Mouse (Mus musculus): Measurements from ENCODE around the gene Dixdc1.

The Dixdc1 gene

DNA sequence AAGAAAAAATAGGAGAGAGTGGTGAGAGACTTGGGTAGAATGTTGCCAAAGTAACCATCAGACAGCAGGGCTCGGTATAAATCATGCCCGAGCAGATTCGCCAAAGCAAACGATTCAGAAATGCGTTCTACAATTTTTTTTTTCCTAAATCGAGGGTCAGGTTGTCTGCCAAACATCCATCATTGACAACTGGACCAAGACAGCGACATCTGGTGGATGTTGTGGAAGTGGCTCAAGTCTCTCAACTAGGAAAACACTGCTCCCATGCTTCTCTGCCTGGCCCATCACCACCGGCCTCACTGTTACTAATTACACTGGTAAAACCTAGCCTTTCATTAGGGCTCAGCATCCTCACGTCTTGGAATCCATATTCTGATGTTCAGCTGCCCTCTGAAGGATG lies 4.3 kb downstream of the Dixdc1 start:
- Histone ChIP-seq H3K27me3 (ENCODE audit: insufficient read depth, low read length) (no peaks in the 10 kb centered on the region), H3K9me3 (ENCODE audit: low read length) (no peaks in the 10 kb centered on the region), H3K4me3 (replicated peaks; ENCODE audit: low read length) (no peak overlapping the region), H3K36me3 (ENCODE audit: insufficient read depth, low read length) (no peaks in the 10 kb centered on the region), H3K4me1 (replicated peaks; ENCODE audit: low read depth, low read length) (peaks cover 54% of the 10 kb centered on the region)
- TF ChIP-seq CTCF (conservative IDR thresholded peaks at IDR 0.05; ENCODE audit: low read length) (peak; percentile 75), POU5F1 (IDR thresholded peaks at IDR 0.05; ENCODE audit: borderline replicate concordance, low read length) (no peak)

- Histone ChIP-seq H3K9me3 (ENCODE audit: low read length) (no peaks in the 10 kb centered on the region), H3K4me3 (replicated peaks; ENCODE audit: low read length) (no peak overlapping the region), H3K27me3 (ENCODE audit: insufficient read depth, low read length) (no peaks in the 10 kb centered on the region), H3K4me1 (replicated peaks; ENCODE audit: low read depth, low read length) (peaks cover 57% of the 10 kb centered on the region), H3K36me3 (ENCODE audit: insufficient read depth, low read length) (no peaks in the 10 kb centered on the region)
- no peak for TF ChIP-seq NANOG (IDR thresholded peaks at IDR 0.05; ENCODE audit: borderline replicate concordance, low read length)
- TF ChIP-seq CTCF (conservative IDR thresholded peaks at IDR 0.05; ENCODE audit: low read length) = no peak
- no peak for TF ChIP-seq POU5F1 (IDR thresholded peaks at IDR 0.05; ENCODE audit: borderline replicate concordance, low read length)
Observed at GRCm38 (mm10) chr9:50732560-50732959, 6.8 kb downstream of the Dixdc1 start.

DNA sequence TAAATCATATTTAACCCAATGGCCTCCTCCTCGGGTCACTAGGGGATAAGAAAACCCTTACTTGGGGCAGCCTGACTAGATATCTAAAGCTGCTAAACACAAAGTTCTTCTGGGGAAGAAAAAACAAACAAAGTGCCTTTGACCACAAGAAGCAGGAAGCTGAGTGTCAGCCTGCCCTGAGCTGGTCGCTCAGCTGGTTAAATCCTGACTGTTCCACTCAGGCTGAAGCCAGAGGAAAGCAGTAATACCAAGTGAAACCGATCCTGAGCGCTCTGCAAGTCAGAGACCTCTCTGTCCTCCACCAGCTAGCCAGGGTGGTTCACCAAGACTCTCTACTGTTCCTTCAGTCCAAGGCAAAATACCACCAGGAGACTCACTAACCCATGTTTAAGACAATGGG lies 9.7 kb downstream of the Dixdc1 start:
- Histone ChIP-seq H3K27me3 (ENCODE audit: insufficient read depth, low read length) (no peaks in the 10 kb centered on the region), H3K9me3 (ENCODE audit: low read length) (no peaks in the 10 kb centered on the region), H3K36me3 (ENCODE audit: insufficient read depth, low read length) (peaks cover 6% of the 10 kb centered on the region; the same call in 1 of the 2 replicates), H3K4me3 (replicated peaks; ENCODE audit: low read length) (no peak overlapping the region), H3K4me1 (replicated peaks; ENCODE audit: low read depth, low read length) (peaks cover 78% of the 10 kb centered on the region)
- TF ChIP-seq NANOG (IDR thresholded peaks at IDR 0.05; ENCODE audit: borderline replicate concordance, low read length) (no peak), CTCF (conservative IDR thresholded peaks at IDR 0.05; ENCODE audit: low read length) (no peak), POU5F1 (IDR thresholded peaks at IDR 0.05; ENCODE audit: borderline replicate concordance, low read length) (no peak)

DNA sequence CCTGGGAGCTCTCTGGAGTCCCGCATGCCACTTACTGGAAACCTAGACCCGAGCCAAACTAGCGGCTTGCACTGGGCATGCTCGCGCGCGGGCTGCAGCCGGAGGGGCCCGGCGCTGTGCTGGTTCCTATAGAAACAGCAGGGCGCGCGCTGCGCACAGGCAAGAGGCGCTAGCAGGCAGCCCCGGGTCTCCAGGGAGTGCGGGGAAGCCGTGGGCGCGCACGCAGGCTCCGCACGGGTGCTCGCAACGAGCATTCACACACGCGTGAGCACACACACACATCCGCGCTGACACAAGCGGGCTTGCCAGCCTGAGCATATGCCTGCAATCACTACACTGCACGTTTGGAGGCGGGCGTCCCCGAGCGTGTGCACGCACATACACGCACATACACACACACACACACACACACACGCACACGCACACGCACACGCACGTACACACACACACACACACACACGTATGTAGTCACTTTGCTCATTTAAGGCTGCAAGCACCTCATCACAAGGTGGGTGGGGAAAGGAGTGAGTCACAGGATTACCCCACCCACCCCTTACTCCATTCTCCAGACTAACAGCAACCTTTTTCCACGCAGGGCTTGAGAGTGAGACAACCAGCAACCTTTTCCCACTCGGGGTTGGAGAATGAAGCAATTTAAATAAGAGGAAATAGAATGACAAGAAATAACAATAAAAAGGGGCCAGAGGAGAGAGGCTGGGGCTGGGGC lies 11.2 kb downstream of the Dixdc1 start:
- no peak for TF ChIP-seq CTCF (conservative IDR thresholded peaks at IDR 0.05; ENCODE audit: low read length)
- TF ChIP-seq POU5F1 (IDR thresholded peaks at IDR 0.05; ENCODE audit: borderline replicate concordance, low read length) = no peak
- TF ChIP-seq NANOG (IDR thresholded peaks at IDR 0.05; ENCODE audit: borderline replicate concordance, low read length) = no peak
- no peaks in the 10 kb centered on the region for H3K27me3 ChIP-seq (ENCODE audit: insufficient read depth, low read length)
- H3K4me3 ChIP-seq (replicated peaks; ENCODE audit: low read length) = peak overlapping the region; percentile 83
- peaks cover 10% of the 10 kb centered on the region for H3K36me3 ChIP-seq (ENCODE audit: insufficient read depth, low read length)
- H3K9me3 ChIP-seq (ENCODE audit: low read length) = no peaks in the 10 kb centered on the region
- H3K4me1 ChIP-seq (replicated peaks; ENCODE audit: low read depth, low read length) = peaks cover 81% of the 10 kb centered on the region

DNA sequence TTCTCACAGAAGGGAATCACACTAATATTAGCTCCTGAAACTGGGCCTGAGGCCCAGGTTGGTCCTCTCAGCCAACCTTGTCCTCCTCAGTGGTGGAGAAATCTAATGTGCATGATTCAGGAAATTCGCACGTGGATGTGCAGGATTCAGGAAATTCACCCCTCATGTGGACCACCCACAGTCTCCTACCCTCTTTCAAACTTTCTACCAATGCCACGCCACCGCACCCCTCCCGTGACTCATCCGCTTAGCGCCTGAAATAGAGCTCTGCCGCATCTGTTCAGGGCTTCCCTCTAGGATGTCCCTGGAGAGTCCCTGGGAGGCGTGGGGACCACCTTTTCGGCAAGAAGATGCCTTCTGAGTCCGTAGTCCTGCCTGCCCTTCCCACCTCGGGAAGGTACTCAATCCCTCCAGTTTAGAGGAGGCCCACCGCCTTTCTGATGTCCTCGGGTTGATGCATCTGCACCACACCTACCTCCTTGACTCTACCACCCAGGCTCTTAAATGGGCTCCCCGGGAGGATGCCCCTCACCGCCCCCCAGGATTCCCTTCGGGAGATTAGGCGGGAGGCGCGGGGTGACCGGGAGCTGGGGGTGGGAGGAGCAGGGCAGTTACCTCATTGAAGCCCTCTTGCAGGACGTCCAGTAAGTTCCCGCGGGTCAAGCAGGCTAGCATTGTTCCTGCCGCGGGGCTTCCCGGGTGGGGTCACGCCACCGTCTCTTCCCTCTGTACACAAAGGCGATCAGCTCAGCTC lies 12.0 kb downstream of the Dixdc1 start:
- TF ChIP-seq CTCF (conservative IDR thresholded peaks at IDR 0.05; ENCODE audit: low read length) = no peak
- Histone ChIP-seq H3K9me3 (ENCODE audit: low read length) (no peaks in the 10 kb centered on the region), H3K4me3 (replicated peaks; ENCODE audit: low read length) (peak overlapping the region; percentile 83)

GRCm38 (mm10) chr9:50725921-50726590 lies 13.3 kb downstream of the Dixdc1 start:
- H3K27me3 ChIP-seq (ENCODE audit: insufficient read depth, low read length) = no peaks in the 10 kb centered on the region
- H3K9me3 ChIP-seq (ENCODE audit: low read length) = no peaks in the 10 kb centered on the region
- TF ChIP-seq POU5F1 (IDR thresholded peaks at IDR 0.05; ENCODE audit: borderline replicate concordance, low read length) (no peak), CTCF (conservative IDR thresholded peaks at IDR 0.05; ENCODE audit: low read length) (no peak), NANOG (IDR thresholded peaks at IDR 0.05; ENCODE audit: borderline replicate concordance, low read length) (no peak)
- H3K4me1 ChIP-seq (replicated peaks; ENCODE audit: low read depth, low read length) = peaks cover 81% of the 10 kb centered on the region
- peak overlapping the region; percentile 83 for H3K4me3 ChIP-seq (replicated peaks; ENCODE audit: low read length)
- H3K36me3 ChIP-seq (ENCODE audit: insufficient read depth, low read length) = peaks cover 10% of the 10 kb centered on the region

More for the DNA sequence above, 12.0 kb downstream of the Dixdc1 start:
- H3K36me3 ChIP-seq (ENCODE audit: insufficient read depth, low read length) = peaks cover 10% of the 10 kb centered on the region
- peaks cover 81% of the 10 kb centered on the region for H3K4me1 ChIP-seq (replicated peaks; ENCODE audit: low read depth, low read length)
- H3K27me3 ChIP-seq (ENCODE audit: insufficient read depth, low read length) = no peaks in the 10 kb centered on the region

DNA sequence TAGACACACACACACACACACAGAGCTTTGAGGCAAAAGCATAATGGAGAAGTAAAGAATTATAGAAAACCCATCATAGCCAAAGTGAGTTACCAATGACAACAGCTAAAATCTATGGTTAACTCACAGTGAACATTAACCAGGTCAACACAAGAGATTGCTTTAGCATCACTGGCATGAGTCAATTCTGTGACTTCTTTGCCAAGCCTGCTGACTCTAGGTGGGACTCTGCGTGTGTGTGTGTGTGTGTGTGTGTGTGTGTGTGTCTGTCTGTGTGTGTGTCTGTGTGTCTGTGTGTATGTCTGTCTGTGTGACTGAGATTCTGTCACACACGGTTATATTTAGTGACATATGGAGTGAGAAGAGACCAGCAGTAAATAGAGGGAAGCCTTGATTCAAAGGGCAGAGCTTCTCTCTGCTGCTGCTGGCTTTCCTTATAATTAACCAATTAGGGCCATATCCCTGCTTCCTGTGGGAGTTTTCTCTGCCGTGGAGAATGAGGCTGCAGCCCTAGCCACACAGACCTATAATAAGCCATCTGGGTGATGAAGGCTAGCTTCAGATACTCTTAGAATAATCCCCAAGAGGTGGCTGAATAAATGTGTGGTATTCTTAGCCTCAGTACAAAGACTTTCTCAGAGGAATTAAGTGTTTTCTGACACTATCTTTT lies 14.5 kb downstream of the Dixdc1 start:
- H3K9me3 ChIP-seq (ENCODE audit: low read length) = no peaks in the 10 kb centered on the region
- no peaks in the 10 kb centered on the region for H3K27me3 ChIP-seq (ENCODE audit: insufficient read depth, low read length)
- H3K36me3 ChIP-seq (ENCODE audit: insufficient read depth, low read length) = peaks cover 10% of the 10 kb centered on the region
- TF ChIP-seq POU5F1 (IDR thresholded peaks at IDR 0.05; ENCODE audit: borderline replicate concordance, low read length) (no peak), CTCF (conservative IDR thresholded peaks at IDR 0.05; ENCODE audit: low read length) (no peak), NANOG (IDR thresholded peaks at IDR 0.05; ENCODE audit: borderline replicate concordance, low read length) (no peak)
- H3K4me3 ChIP-seq (replicated peaks; ENCODE audit: low read length) = no peak overlapping the region
- H3K4me1 ChIP-seq (replicated peaks; ENCODE audit: low read depth, low read length) = peaks cover 82% of the 10 kb centered on the region

- Histone ChIP-seq H3K4me1 (replicated peaks; ENCODE audit: low read depth, low read length) (peaks cover 75% of the 10 kb centered on the region), H3K36me3 (ENCODE audit: insufficient read depth, low read length) (peaks cover 10% of the 10 kb centered on the region), H3K4me3 (replicated peaks; ENCODE audit: low read length) (no peak overlapping the region), H3K9me3 (ENCODE audit: low read length) (no peaks in the 10 kb centered on the region), H3K27me3 (ENCODE audit: insufficient read depth, low read length) (no peaks in the 10 kb centered on the region)
- TF ChIP-seq NANOG (IDR thresholded peaks at IDR 0.05; ENCODE audit: borderline replicate concordance, low read length) (no peak), CTCF (conservative IDR thresholded peaks at IDR 0.05; ENCODE audit: low read length) (no peak), POU5F1 (IDR thresholded peaks at IDR 0.05; ENCODE audit: borderline replicate concordance, low read length) (no peak)
Observed at GRCm38 (mm10) chr9:50724147-50724546, 15.2 kb downstream of the Dixdc1 start.
